Mouse (Mus musculus) cerebellum, postnatal 25 days (tissue): ENCODE measurements around the gene Skap1.

Source experiments
- DNase-seq, 2 experiments: peaks; one replicate each; pipeline ENCODE4 v3.0.0; 2021; ENCODE audit warnings: mixed read lengths in 2 of 2

Skap1 gene

DNA sequence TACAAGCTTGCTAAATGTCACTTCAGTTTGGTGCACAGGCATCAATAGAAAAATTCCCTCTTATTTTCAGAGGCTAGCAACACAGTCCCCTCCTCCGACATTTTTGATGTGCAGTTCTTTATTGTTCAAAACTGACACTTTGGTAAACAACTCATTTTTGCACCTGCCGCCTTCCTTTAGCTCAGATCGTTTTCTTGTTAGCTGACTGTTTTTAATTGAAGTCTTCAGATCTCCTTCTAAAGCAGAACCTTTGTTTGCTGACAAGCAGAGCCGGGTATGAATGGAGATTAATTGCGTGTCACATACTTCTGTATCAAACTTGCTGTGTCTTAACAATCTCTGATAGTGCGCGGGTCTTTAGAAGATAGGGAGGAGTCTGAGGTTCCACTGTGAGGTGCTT, 2.0 kb downstream of the Skap1 start:
- DNase-seq, result no peak

DNA sequence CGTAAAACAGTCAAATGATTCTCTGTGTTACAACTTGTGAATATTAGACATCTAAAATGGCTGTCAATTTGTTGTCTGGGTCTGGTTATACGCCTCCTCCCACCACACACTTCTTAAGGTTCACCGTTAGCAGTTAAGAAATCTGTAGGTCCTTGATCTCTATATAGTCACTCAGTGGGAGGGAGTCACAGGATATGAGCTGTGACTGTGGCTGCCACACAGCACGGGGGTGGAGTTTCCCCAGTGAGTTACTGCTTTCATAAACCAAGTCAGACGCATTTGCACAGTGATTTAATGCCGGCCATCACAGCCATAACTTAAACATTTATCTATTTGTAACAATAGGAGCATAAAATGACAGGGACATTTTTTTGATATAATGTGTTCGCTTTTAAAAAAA, 2.6 kb downstream of the Skap1 start:
- DNase-seq, result no peak

DNA sequence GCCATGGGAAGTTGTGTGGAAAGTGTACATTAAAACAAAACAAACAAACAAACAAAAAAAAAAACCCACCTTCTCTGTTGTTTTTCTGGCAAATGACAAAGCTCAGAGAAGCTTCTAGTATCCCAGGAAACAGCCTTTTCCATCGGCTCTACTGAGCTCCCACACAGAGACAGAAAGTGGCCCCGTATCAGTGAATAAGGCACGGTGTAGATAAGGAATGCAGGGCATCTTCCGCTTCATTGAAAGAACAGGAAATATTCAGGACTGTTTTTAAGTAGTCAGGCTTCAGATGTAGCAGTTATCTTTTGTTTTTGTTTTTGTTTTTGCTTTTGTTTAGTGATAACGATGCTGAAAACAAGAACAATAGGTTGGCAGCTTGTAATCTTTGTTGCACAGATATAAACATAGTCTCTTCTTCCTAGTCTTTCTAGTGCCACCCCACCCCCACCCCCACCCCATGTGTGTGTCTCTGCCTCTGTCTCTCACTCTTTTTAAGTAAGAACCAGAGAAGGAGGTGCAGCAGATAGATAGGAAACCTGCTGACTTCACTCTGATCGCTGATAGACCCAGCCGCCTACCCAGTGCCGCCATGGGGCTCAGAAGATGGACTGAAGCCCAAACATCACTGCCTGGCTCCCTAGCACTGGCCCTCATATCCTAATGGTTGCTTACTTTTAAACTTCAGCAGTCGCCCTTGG, 3.8 kb downstream of the Skap1 start:
- no peak for DNase-seq

GRCm38 (mm10) chr11:96482711-96483110, 18.3 kb downstream of the Skap1 start:
- no peak for DNase-seq

- no peak for DNase-seq
Measured at GRCm38 (mm10) chr11:96483179-96483578, 18.8 kb downstream of the Skap1 start.

- DNase-seq, result no peak
Measured at GRCm38 (mm10) chr11:96498481-96498880, 34.1 kb downstream of the Skap1 start.

GRCm38 (mm10) chr11:96501042-96501441, 36.6 kb downstream of the Skap1 start:
- no peak for DNase-seq

- DNase-seq, result no peak
Measured at GRCm38 (mm10) chr11:96502948-96503347, 38.6 kb downstream of the Skap1 start.

- DNase-seq, result no peak
Measured at GRCm38 (mm10) chr11:96504509-96505119, 40.2 kb downstream of the Skap1 start.

DNA sequence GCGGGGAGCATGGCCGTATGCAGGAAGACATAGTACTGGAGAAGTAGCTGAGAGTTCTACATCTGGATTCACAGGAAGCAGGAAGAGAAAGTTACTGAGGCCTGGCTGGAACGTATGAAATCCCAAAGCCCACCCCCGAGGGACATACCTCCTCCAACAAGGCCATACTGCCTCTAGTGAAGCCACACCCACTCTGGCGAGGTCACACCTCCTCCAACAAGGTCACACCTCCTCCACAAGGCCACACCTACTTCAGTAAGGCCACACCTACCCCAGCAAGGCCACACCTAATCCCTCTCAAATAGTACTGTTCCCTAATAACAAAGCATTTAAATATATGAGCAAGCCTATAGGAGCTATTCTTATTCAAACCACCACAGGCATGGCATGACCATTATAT, 41.4 kb downstream of the Skap1 start:
- DNase-seq, result no peak

- DNase-seq, result no peak
Measured at GRCm38 (mm10) chr11:96515164-96515563, 50.8 kb downstream of the Skap1 start.

GRCm38 (mm10) chr11:96524541-96524940, 60.1 kb downstream of the Skap1 start:
- DNase-seq, result no peak

GRCm38 (mm10) chr11:96526137-96526621, 61.8 kb downstream of the Skap1 start:
- DNase-seq, result no peak

DNA sequence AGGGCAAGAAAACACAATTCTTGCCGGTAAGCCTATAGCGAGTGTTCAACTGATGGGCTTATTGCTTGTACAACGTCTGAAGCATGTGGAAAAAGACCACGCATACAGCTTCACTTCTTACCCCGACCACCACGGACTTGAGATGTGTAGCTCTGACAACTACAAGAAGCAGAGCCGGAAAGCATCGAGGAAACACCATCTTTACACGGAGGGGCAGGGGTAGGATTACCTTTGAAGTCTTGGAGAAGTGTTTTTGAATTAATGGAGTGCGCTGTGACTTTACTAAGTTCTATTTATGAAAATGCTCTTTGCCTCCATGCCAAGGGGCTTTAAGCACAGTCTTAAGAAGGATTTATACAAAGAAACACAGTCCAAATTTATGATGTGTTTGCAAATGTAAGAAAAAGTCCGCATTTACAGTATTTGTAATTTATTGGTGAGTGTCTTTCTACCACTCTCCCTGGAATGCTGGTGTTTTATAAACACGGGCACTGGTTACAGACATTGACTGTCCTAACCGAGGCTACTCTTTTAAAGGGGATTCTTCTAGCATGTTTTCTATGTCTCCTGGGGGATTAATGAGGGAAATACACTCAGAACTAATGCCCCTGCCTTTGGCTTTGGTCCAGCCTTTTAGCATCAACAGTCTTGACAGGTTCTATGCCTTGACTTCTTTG, 67.5 kb downstream of the Skap1 start:
- no peak for DNase-seq

- no peak for DNase-seq
Measured at GRCm38 (mm10) chr11:96534531-96534930, 70.1 kb downstream of the Skap1 start.

DNA sequence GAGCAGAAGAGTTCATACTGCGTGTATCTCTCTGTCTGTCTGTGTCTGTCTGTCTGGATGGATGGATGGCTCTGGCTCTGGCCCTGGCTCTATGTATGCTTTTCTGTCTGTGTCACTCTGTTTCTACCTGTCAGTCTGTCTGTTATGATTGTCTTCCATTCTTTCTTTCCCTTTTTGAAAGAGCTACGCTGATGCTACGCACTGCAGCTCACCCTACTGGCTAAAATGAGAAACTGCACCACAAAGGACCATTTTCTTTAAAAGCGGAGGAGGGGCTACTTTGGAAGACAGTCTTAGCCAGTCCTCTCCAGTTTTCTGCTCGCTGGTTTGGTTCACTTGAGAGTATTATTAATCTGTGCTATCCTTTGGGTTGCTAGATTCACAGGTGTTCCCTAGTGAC, 71.8 kb downstream of the Skap1 start:
- peak in 1 of 2 experiments; percentile 13 for DNase-seq

GRCm38 (mm10) chr11:96542003-96542402, 77.6 kb downstream of the Skap1 start:
- no peak for DNase-seq

GRCm38 (mm10) chr11:96542561-96542960, 78.2 kb downstream of the Skap1 start:
- no peak for DNase-seq

GRCm38 (mm10) chr11:96546428-96546827, 82.0 kb downstream of the Skap1 start:
- no peak for DNase-seq

GRCm38 (mm10) chr11:96550960-96551703, 86.7 kb downstream of the Skap1 start:
- DNase-seq, result no peak

DNA sequence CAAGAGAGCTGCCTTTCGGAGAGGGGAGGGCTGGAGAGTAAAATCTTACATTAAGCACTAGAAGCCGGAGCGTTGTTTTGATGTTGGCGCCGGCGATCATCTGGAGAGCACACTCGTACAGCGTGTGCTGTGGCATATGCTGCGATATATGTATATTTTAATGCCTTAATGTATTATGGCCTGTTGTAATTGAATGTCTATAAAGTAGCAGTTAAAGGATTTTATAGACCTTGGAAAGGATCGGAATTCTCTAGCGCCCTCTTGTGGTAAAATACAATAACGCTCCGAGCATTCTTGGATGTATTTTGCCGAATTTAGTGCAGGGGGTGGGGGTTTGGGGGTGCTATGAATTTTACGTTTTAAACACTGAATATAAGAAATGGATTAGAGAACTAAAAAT, 88.7 kb downstream of the Skap1 start:
- peak; percentile 18 to 37 for DNase-seq

DNA sequence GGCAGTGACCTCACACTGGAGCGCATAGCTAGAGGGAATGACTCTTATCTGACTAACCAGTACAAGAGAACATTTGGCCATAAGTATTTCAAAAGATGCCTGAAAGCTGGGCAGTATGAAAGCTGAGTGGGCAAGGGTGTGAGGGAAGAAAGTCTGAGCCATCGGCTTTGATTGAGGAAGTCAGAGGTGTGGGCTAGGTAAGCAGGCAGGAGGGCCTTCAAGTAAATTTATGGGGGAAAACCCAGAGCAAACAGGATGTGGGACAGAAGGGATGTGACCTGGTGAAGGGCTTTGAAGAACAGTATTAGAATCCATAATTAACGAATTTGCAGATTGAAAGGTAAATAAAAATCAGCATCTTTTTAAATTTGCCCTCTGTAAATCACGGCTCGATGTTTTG, 95.8 kb downstream of the Skap1 start:
- DNase-seq, result no peak

DNA sequence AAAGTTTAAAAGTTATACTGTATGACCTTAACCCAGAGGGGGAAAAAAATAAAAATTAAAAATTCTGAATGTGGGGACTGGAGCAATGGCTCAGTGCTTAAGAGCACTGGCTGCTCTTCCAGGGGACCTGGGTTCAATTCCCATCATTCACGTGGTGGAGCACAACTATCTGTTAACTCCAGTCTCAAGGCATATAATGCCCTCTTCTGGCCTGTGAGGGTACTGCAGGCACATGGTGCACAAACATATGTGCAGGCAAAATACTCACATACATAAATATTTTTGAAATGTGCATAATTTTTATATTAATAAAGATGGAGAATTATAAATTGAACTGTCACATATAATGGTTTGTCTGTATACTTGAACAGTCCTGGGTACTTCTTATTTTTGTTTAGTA, 99.7 kb downstream of the Skap1 start:
- no peak for DNase-seq
